Mouse (Mus musculus) cerebellum, adult 11 months (tissue): ENCODE results near the gene Pcgf2.
A peak's percentile ranks its signal among the peaks of the same experiment; 100 is the strongest.
"Not testable (repeated sequence)": the region's sequence is repeated elsewhere in the genome, so short reads cannot be mapped to it uniquely, and the experiment has no call there.

ENCODE experiments used
- DNase-seq: peaks from one replicate; pipeline ENCODE4 v3.0.0; 2022

Gene Pcgf2

GRCm38 (mm10) chr11:97700003-97700745 lies at the start of gene Pcgf2:
Gene Pcgf2, minus strand, starts transcription at chr11:97700497.
- peak; percentile 84 for DNase-seq

DNA sequence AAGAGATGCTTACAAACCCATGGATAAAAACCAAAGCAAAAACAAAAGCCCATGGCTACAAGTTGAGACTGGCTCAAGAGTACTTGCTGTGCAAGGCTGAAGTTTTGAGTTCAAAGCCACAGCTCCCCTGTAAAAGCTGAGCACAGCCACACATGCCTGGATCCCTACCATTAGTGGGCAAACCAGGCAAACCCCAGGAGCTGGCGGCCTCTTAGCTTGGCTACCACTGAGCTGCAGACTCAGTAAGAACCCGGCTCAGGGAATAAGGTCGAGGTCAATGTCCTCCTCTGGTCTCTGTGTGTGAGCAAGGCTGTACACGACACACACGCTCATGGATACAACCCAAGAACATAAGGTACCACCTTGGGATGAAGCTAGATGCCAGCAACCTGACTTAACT lies 48.2 kb upstream of the Pcgf2 start:
- DNase-seq = no peak

GRCm38 (mm10) chr11:97747773-97748172 lies 47.5 kb upstream of the Pcgf2 start:
- no peak for DNase-seq

DNA sequence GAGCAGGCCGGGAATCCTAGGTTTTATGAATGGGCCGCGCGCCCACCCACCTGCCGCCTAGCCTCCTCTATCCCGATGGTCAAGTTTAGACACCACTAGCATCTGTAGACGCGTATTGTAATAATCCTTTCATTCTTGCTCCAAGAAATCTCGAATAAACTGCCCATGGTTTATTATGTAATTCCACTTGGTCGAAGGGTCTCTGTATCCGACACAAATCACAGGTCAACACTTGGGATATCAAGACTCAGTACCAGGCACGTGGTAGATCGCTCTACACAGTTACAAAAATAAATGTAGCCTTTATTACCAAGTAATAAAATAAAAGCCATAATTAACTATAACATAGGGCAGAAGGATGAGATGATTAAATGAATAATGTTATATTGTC lies 45.0 kb upstream of the Pcgf2 start:
- no peak for DNase-seq

- DNase-seq = peak; percentile 98
Measured at GRCm38 (mm10) chr11:97744718-97745330, 44.5 kb upstream of the Pcgf2 start.

GRCm38 (mm10) chr11:97744063-97744717 lies 43.9 kb upstream of the Pcgf2 start, which contains the start of gene Pip4k2b:
Gene Pip4k2b, minus strand, starts transcription at chr11:97744704.
- no peak for DNase-seq

DNA sequence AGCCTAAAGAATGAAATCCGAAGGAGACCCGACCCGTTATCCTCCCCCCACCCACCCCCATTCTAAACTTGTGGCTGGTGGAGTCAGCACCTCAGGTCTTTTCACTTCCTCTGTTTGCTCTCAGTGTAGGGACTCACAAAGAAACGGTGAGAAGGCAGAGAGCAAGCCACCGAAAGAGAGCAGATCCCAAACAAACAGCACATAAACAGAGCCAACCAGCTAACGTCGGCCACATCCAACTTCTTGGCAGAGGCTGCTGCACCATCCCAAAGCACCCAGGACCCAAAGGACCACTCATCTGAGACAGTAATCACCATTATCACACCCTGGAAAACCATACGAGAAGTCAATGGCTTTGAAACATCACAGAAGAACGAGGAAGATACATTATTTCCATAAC lies 43.1 kb upstream of the Pcgf2 start:
- DNase-seq = no peak

GRCm38 (mm10) chr11:97742591-97742990 lies 42.3 kb upstream of the Pcgf2 start:
- no peak for DNase-seq

DNA sequence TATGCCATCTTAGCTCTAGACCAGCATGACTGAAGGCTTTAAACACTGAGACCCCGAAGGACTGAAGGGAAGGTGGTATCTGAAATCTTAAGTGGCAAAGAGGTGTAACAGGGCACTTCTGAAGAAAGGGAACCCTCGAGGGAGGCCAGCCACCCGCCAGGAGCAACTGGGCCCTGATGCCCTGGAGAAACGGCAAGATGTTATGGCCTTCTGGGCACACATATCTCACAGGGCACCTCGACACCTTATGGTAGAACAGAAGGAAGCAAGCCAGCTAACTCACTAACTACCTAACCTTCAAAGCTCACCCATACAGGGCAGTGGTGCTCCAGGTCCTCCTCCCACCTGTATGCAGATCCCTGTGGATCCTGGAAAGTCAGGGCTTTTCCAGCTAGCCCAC lies 41.9 kb upstream of the Pcgf2 start:
- DNase-seq = no peak

GRCm38 (mm10) chr11:97740190-97740589 lies 39.9 kb upstream of the Pcgf2 start:
- DNase-seq = no peak

DNA sequence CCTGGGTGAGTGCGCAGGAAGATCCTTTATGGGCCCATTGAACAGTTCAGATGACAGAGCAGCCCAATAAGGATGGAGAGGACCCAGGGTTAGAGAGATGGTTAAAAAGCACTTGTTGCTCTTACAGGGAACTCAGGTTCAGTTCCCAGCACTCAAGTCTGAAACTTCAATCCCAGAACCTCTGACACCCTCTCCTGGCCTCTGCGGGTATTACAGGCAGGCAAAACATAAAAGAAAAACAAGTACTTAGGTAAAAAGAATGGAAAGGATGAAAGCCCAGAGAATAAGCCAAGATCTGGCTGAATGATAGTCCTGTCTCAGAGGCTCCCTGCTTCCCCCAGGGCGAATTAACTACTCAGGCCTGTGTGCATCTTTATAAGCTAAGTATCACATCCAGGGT lies 38.9 kb upstream of the Pcgf2 start:
- no peak for DNase-seq

DNA sequence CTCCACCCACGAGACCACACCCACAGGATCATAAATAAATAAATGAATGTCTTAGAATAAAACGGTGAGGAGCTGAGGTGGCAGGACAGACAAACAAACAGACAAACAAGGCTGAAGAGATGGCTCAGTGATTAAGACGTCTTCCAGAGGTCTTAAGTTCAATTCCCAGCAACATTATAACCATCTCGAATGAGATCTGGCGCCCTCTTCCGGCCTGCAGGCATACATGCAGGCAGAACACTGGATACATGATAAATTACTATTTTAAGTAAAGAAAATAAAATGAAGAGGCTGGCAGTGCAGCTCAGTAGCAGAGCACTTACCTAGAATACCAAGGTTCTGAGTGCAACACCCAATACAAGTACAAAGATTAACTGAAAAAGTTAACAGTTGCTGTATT lies 38.4 kb upstream of the Pcgf2 start:
- DNase-seq = no peak

DNA sequence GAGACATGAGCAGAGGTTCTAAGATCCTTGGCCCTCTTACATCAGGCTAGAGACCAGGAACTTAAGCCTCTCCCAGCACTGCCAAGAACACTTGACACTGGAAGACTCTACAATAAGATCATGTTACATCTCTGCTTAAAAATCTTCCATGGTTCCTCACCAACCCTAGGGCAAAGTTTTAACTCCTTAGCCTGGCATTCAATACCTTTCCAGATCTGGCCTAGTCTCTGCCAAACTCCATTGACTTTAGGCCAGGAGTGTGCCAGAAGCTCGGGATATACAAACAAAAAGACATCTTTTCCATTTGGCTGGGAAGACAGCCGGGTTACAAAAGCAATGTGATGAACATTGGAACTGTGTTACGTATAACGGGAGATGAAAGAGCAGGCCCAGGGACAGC lies 37.3 kb upstream of the Pcgf2 start:
- no peak for DNase-seq

- DNase-seq = no peak
Measured at GRCm38 (mm10) chr11:97736645-97737044, 36.3 kb upstream of the Pcgf2 start.

DNA sequence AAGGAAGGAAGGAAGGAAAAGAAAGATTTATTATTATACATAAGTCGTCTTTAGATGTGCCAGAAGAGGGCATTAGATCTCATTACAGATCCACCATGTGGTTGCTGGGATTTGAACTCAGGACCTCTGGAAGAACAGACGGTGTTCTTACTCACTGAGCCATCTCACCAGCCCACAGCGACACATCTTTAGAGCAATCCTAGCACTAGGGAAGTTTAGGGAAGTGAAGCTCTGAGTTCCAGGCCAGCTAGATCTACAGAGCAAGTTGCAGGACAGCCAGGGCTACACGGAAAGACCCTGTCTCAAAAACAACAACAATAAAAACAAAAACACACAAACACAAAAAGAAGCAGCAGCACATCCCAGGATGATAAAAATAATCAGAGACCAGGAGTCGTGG lies 34.5 kb upstream of the Pcgf2 start:
- not testable (repeated sequence) for DNase-seq

GRCm38 (mm10) chr11:97733689-97734088 lies 33.4 kb upstream of the Pcgf2 start:
- DNase-seq = no peak

GRCm38 (mm10) chr11:97728730-97729129 lies 28.4 kb upstream of the Pcgf2 start:
- DNase-seq = no peak

- DNase-seq = no peak
Measured at GRCm38 (mm10) chr11:97728311-97728710, 28.0 kb upstream of the Pcgf2 start.

DNA sequence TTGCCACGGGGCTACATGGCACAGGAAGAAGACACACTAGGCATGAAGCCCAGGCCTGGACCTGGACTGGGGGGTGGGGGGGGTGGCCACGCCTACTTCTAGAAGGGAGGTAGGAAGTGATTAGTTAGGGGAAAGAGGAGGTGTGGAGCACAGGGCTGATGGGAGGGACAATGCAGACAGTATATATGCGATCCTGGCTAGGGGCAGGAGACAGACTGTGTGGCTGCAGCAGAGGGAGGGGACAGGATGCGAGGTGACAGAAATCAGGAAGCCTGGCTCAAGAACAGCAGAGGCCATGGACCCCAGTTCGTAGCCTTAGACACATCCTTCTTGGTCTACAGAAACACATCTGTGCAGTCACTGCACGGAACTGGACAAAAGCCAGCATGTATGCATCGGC lies 23.4 kb upstream of the Pcgf2 start:
- DNase-seq = no peak

DNA sequence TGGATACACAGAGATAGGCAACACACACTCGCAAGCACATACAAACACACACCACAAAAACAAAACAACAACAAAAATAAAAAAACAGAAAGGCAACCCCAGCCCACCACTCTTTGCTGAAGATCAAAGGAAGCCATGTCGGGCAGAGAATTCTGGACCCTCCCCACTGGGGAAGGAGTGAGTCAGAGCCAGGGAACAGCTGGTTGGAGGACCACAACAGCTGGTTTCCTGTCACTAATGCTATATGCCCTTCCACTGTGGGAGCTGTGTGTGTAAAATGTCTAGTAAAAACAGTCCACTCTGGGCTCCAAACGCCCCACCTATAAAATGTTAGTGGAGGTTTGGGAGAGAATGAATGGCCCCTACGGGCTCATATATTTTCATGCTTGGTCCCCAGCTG lies 21.0 kb upstream of the Pcgf2 start:
- no peak for DNase-seq

DNA sequence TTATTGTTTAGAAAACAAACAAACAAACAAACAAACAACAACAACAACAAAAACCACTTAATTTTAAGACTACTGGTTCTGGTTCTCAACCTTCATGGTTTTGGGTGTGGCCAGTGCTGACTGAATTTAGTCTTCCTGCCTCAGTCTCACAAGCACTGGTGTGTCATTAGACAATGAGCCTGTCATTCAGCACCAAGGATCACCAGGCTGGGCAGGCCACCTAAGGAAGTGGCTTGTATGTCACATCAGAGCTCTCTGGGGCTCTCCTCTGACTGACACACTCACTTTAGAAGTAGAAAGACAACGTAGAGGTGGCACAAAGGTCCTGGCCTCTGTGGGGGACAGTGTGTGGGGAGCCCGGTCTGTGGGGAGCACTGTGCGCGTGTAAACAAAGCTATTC lies 18.7 kb upstream of the Pcgf2 start:
- DNase-seq = no peak

GRCm38 (mm10) chr11:97718281-97718860 lies 18.1 kb upstream of the Pcgf2 start:
- no peak for DNase-seq

DNA sequence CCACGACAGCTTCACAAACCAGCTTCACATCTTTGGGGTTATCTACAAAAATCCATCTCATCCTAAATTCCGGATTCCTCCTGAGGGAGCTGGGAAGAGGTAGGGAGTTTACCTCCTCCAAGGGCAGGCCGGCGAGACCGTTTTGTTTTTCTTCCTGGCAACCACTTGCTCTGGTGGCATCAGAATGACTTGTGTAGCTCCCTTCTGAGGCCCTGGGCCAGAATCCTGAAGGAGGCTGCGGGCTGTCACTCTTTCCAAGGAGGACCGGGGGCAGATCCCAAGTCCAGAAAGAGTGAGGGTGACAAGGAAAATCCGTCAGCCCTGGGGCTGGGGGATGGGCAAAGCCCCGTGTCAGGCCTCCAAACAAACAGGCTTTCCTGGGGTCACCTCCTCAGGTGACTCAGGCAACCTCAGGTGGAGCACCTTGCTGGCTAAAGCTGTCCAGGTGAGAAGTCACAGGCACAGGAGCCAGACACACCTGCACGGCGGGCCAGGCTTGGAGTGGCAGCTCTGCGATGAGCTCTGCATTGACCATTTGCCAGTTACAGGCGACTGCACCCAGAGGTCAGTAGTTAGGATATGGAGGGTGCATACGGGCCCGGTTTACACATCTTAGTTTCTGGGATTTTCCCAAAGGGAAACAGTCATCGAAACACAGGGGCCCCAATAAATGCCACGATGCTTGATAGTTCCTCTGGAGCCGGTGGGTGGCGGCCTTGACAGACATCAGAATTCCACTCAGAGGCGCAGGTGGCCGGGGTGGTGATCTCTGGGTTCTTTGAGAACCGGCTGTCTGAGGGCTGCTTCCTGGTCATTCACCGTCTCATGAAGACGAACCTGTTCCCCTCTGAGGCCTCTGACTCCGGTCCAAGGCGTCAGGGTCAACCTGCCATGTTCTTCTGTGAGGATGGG lies 17.3 kb upstream of the Pcgf2 start:
- DNase-seq = no peak
